Mouse (Mus musculus): Measurements from ENCODE around the gene Srp9.

DNA sequence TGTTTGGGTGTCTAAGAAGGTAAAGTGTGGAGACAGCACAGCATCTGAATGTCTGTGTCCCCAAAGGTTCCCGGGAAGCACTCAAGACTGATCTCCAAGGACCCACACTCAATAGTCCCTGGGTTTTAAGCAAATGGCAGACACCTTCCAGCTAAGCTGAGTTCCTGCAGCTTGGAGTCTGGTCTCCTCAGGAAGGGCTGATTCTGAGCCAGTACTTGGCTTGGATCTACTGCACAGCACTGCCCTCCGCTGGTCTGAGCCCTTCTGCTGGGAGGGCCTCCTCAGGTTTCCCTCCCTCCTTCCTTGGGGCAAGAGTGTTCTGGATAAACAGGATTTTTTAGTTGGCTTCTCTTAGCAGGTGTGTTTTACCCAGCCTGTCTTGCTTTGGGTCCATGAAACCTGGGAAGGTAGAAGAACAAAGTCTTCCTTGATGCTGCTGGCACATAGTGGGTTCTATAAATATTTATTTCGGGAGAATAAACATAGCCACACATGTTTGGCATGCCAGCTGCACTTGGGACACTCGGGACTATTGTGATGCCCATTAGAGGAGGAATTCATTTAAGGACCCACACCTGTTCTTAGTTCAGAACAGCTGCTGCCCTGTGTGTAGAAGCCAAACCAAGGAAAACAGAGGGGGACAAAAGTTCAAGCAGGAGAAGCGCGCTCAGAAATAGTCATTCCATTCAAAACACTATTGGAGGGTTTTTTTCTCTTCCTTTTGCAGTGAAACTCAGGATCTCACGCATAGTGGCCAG lies 8.7 kb upstream of the Srp9 start:
- TF ChIP-seq EP300 (optimal IDR thresholded peaks at IDR 0.05): peak; percentile 34
- TF ChIP-seq CTCF (IDR thresholded peaks at IDR 0.05; ENCODE audit: low read depth): peak; percentile 83
